Mouse (Mus musculus) kidney, adult 2 months (tissue): ENCODE results near the gene Ginm1.

Experiments used
- CTCF ChIP-seq: fragments of 200-500 bp; conservative IDR thresholded peaks from 2 replicates; pipeline ENCODE4 v1.5.1; 2011; ENCODE audit warnings: low read depth, mild to moderate bottlenecking, control low read depth, low read length, moderate library complexity, mixed read lengths; ENCODE audit not compliant: insufficient read depth, insufficient read length
- POLR2A ChIP-seq: fragments of 200-500 bp; IDR thresholded peaks from one replicate; pipeline ENCODE4 v1.6.1; 2011; ENCODE audit warnings: low read depth, low read length, control low read depth

DNA sequence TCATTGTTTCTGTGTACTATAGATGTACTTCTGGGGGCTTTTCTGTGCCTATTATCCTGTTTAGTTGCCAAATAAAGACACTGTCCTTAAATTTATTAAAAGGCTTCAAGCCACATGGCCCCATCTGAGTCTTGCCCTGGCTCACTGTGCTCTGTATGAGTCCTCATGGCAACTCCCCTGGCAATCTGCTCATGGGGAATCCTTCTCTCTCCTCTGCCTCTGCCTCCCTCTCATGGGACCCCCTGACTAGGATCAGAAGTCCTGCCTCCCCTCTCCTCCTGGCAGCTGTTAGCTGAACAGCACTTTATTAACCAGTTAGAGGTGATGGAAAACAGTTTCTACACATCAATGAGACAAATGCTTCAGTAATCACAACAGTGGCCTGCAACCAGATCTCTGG, 61.0 kb downstream of the Ginm1 start:
- TF ChIP-seq CTCF, result no peak
- no peak for TF ChIP-seq POLR2A
